Mouse (Mus musculus): ENCODE results near the gene Gdpd3.
"Not testable (repeated sequence)": the region's sequence is repeated elsewhere in the genome, so short reads cannot be mapped to it uniquely, and the experiment has no call there.

Gene Gdpd3

DNA sequence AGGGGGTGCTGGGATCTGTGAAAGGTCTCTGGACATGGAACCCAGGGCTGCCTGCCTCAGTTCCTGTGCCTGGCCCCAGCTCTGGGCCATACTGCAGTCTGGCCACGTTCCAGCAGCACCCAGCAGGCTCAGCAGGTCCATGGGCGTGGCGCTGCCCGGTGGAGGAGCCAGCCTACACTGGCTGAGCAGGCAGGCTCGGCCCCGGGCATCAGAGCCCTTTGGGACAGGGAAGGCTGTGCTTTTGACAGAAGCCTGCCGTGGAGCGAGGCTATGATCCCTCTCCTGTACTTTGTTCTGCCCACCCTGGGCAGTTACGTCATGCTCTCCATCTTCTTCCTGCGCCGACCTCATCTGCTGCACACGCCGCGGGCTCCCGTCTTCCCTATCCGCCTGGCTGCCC is at the start of gene Gdpd3:
Gene Gdpd3 (plus strand): TSS at position 134 of the 400 bp plus-strand sequence.
- no peak for DNase-seq

DNA sequence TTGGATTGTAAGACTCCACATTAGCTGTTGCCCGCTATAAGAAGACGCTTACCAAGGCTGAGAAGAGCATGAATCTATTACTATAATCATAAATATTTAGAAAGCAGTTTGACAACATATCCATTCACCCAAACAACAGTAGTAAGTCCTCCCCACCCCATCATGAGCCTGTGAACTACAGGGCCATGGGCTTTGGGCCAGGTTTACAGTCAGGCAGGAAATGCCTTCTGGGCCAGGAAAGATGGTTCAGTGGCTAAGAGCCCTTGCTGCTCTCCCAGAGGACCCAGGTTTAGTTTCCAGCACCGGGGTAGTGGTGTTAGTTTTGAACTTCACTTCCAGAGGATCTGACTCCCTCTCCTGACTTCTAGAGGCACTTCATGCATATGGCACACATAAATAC is 48.6 kb upstream of the Gdpd3 start:
- no peak for DNase-seq

- DNase-seq = no peak
These were observed 47.3 kb upstream of the Gdpd3 start for GRCm38 (mm10) chr7:126718787-126719337.

DNA sequence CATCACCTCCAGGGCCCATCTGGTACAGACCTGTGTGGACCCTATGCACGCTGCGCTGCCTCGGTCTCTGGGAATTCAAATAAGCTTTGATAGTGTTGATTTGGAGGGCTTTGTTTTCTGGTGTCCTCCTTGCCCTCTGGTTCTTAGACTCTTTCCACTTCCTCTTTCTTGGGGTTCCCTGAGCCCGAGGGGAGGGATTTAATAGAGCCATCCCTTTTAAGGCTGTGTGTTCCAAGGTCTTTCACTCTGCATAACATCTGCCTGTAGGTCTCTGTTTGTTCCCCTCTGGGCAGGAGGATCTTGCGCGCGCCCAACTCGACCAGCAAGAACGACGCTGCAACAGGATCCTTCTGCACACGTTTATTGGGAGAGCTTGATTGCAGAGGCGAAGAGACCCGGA is 44.5 kb upstream of the Gdpd3 start:
- DNase-seq = no peak

DNA sequence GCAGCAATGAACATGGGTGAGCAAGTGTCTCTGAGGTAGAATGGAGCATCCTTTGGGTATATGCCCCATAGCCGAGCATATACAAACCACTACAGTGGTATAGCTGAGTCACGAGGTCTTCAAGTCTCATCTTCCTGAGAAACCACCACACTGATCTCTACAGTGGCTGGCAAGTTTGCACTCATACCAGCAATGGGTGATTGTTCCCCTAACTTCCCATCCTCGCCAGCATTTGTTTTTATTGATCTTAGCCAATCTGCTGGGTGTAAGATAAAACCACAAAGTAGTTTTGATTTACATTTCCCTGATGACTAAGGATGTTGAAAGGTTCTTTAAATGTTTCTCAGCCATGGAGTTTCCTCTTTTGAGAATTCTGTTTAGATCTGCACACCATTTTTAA is 41.1 kb upstream of the Gdpd3 start:
- DNase-seq = no peak

- no peak for DNase-seq
These were observed 40.5 kb upstream of the Gdpd3 start for GRCm38 (mm10) chr7:126725667-126726066.

DNA sequence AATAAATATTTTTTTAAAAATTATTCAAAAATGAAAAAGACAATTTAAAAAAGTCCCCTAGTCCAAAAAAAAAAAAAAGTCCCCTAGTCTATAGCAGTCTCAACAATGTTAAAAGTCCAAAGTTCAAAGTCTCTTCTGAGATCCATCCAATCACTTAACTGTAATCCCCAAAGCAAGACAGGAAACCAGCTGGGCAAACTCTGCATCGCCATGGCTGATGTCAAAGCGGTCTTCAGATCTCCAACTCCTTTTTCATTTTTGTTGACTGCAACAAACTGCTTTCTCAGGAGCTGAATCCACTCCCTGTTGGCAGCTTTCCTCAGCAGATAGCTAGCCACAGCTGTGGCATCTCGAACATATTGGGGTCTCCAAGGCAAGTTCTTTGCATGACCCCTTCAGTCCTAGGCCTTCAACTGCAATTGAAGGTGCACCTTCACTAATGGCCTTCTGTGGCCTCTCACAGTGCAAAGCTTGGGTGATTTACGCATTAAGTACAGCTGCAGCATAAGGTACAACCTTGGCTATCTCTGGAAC is 35.8 kb upstream of the Gdpd3 start:
- not testable (repeated sequence) for DNase-seq

DNA sequence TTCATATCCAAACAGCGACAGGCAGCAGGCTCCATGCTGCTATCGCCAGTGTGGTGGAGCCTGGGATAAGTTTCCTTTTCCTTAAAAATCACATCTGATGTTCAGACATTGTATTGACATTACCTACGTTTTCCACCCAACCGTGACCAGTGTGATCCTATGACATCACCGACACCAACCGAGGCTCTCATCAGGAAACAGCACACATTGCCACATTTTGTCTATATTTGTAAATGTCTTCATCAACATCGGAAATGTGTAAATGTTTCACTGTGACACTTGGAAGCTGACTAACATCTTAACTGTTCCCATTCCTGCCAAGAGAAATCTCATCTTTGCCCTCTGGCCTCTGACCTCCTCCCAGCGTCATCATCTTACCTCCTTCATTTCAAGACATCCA is 30.0 kb upstream of the Gdpd3 start:
- DNase-seq = no peak

DNA sequence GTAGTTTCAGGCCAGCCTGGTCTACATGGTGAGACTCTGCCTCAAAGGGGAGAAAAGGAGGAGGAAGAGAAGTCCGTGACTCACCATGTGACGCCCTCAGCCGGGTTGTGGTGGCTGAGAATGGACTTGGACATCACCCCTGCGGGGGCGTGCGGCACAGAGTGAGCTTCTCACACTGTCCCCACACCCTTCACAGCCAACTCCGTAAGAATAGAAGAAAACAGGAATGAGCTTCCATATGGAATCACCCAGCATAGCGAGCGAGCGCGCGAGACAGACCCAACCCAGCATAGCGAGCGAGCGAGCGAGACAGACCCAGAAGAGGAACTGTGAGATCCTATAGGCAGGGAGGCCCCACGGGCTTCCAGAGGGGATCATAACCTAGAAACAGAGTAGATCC is 26.6 kb upstream of the Gdpd3 start:
- DNase-seq = no peak

DNA sequence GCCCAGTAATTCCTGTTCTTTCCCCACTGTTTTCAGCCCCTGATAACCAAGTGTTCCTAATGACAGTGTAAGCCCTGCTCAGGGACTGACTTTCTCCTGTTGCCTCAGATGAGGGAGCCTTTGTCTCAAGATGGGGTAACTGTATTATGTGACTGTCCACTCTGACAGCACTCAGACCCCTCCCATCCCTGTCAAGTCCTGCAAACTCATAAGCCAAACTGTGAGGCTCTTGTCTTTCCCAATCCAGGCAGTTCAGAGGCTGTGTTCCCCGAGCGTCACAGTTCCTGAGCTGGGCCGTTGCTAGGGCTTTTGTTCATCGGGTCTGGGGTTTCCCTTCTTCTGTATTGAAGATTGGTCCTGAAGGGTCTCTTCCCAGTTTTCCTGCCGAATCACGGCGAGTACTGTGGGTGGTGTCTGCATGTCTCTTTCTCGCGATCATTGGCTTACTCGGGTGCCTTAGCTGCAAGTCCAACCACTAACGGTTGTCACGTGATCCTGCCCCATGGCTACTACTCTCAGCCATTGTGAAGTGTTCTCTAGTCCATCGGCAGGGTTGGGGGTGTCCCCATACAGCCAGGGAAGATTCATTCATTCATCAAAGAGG is 25.9 kb upstream of the Gdpd3 start:
- no peak for DNase-seq

DNA sequence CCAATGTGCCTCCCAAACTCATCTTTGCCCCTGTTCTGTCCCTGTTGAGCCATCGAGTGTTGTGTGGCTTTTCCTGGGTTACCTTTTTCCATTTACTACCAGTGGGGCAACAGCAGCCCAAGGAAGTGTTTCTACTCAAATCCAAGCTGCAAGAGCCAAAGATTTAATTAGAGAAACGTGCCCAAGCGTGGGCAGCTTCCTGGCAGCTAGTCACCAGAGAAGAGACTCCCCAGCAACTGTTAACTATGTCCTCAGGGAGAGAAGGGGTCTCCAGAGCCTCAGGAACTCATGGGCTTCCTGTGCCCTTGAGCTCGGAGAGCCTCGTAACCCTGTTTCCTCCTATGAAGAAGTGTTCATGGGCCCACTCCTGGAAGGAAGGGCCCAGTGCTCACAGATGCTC is 25.2 kb upstream of the Gdpd3 start:
- DNase-seq = no peak

GRCm38 (mm10) chr7:126741452-126741851 is 24.7 kb upstream of the Gdpd3 start:
- no peak for DNase-seq

GRCm38 (mm10) chr7:126741964-126742482 is 24.1 kb upstream of the Gdpd3 start:
- DNase-seq = no peak

DNA sequence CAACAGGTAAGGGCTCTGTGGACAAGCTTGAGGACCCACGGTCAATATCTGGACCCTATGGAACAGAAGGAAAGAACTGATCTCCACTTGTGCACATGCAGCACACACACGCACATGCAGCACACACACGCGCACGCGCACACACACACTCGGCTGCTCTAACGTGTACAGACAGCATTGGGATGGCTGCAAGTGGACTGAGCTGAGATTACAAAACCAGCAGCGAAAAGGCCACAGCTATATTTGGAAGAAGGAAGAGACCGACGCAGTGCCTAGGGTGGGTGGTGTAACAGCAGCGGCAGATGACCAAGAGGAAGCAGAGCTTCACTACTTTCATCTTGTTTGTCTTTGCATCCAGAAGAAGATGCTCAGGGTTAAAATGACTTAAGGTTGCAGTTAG is 20.1 kb upstream of the Gdpd3 start:
- no peak for DNase-seq

DNA sequence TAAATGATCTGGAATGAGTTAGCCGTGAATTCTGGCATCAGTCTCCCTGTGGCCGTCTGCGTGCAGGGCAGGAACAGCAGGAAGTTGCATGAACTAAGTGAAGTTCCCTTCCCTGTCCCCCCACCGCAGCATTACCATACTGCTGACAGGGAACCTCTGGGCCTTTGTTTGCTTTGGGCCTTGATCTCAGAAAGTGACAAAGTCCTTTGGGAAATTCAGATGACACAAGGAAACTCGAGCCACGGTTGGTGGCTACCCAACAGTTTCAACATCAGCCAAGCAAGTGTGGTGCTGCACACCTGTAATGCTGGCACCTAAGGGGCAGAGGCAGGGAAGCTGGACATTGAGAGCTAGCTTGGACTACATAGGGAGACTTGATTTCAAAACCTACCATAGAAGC is 19.3 kb upstream of the Gdpd3 start:
- DNase-seq = no peak

GRCm38 (mm10) chr7:126748824-126749223 is 17.3 kb upstream of the Gdpd3 start:
- DNase-seq = no peak

- DNase-seq = no peak
These were observed 16.4 kb upstream of the Gdpd3 start for GRCm38 (mm10) chr7:126749582-126750343.

DNA sequence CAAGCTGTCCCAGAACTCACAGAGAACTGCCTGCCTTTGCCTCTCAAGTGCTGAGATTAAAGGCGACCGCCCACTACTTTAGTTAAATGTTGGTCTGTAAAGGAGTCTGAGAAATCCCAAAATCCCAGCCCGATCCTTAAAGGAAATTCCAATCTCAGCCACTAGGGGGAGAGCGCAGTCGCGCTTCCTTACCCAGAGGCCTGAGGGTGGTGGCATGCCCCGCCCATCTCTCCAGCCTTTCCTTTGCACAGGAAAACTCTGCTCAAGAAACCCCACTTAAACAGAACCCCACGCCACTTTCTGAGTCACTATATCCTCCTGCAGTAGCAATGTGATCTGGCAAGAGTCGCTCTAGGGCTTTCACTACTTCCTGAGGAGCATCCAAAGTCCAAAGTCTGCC is 11.3 kb upstream of the Gdpd3 start:
- DNase-seq = peak; percentile 86

DNA sequence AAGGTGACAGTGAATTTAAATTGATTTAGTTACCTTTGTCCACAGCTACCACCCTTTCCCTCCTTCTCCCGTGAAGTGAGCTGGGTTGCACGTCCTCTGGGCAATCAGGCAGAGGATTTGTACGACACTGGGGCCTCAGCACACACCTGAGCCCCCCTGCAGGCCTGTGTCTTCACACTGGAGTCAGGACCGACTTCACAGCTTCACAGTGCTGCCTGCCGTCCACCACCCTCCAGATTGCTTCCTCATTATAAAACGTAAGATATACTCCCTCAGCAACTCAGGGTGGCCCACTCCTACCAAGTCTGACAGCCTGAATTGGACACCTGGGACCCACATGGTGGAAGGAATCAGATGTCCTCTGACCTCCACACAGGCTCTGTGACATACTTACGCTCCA is 7.6 kb upstream of the Gdpd3 start:
- DNase-seq = no peak

DNA sequence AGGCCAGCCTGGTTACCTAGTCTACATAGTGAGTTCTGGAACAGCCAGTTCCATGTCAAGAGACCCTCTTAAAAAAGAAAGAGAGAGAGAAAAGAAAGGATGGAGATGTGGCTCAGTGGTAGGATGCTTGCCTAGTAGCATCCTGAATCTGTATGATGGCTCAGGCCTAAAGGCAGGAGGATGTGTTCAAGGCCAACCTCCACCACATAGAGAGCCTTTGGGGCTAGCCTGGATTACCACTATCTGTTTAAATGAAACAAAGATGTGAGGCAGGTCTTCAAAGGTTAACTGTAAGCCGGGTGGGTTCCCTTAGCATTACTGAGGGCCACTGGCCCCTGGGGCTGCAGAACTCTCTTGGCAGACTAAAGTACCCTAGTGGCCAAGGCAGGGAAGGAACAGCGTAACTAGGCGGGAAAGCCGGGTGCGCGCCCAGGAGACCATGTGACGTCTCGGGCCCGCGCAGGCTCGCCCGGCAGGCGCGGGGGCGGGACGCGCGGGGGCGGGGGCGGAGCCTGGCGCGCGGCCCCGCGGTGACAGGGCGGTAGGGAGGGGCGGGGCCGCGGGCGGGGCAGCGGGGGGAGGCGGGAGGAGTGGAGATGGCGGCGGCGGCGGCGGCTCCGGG is 7.0 kb upstream of the Gdpd3 start, which contains the start of gene Mapk3:
Gene Mapk3 (plus strand): TSS at position 552 of the 622 bp plus-strand sequence.
- DNase-seq = peak; percentile 91

DNA sequence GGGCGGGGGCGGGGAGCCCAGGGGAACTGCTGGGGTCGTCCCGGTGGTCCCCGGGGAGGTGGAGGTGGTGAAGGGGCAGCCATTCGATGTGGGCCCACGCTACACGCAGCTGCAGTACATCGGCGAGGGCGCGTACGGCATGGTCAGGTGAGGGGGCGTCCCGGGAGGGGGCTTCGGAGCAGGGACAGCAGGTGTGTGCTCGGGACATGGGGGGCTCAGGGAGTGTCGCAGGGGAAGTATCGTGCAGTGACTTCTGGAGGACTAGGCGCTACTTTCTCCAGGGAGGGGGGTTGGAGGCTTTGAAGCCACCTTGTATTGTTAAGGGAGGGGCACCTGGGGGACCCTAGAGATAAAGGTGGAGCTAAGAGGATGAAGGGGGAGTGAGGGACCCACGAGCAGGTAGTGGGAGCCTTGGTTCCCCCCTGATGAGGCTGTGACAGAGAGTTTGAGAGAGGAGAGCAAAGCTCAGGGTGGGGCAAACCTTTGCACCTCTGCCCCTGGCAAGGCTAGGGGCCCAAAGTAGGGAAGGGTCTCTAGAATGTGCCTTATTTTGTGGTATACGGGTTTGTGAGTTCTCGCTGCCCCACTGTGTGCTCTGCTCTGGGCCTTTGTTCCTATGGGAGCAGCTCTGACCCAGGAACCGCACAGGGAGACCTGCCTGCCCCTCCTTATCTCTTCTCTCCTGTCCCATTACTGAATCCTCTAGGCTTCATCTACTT is 6.3 kb upstream of the Gdpd3 start:
- no peak for DNase-seq

DNA sequence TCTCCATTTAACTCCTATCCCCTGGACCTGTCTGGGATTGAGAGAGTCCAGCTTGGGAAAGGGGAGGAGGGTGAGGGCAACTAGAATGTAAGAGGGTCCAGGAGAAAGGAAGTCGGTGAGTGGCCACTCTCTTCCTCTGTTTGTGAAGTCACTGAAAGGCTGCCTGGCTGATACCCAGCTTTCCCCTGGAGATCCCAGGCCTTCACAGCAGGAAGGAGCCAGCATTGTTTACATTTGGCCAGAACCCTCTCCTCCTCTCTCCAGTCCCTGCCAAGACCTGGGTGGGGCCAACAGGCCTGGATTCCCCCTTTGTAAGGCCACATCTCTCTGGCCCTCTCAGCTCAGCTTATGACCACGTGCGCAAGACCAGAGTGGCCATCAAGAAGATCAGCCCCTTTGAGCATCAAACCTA is 5.7 kb upstream of the Gdpd3 start:
- peak; percentile 90 for DNase-seq

DNA sequence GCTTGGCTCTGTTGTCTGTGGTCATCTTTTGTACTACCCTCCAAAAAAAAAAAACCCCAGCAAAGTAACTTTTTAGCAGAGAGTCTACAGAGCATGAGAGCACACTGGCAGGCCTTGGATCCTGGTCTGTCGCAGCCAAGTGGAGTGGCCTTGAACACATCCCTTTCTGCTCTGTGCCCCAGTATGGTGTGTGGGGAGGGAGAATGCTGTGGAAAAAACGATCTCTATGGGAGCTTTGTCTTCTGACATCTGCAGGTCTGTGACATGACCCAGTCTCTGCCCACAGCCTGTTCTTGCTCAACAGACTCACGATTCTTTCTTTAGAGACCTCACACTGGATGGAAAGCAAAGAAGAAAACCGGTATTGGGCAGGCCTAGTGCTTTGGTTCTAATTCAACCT is 5.2 kb upstream of the Gdpd3 start:
- no peak for DNase-seq

Measured in lung, postnatal 14 days (tissue).